In genomic region chr9:74975911-74976563, GRCm38 (mm10) we compare ENCODE assay signal across 8 mouse cellular contexts. TPM values are rescaled to one million over a fixed set of nuclear protein-coding genes. Genes with fewer than 3 reads are reported as not detected.
A peak's percentile ranks its signal among the peaks of the same experiment; 100 is the strongest.
DNase-seq lines count a peak whose midpoint lies in the region; ATAC-seq lines count a peak whose summit lies in the region.

No protein-coding gene starts in this region.

- peak overlapping the region; percentile 55 for H3K9ac ChIP-seq in hindbrain, embryonic 15.5 days

- no peaks in the 10 kb centered on the region for H3K9me3 ChIP-seq in hindbrain, embryonic 15.5 days

- WGBS in hindbrain, embryonic 15.5 days = under 1% methylated on average over 23 of the region's 23 CpGs

- peak overlapping the region; percentile 94 for H3K27ac ChIP-seq in hindbrain, embryonic 15.5 days (replicated peaks)

- H3K4me3 ChIP-seq in hindbrain, embryonic 15.5 days = peak overlapping the region; percentile 51

- no peaks in the 10 kb centered on the region for H3K36me3 ChIP-seq in hindbrain, embryonic 15.5 days

- no peaks in the 10 kb centered on the region for H3K27me3 ChIP-seq in hindbrain, embryonic 15.5 days

- ATAC-seq in hindbrain, embryonic 15.5 days (ENCODE audit: low FRiP score, low read depth) = peak; percentile 98

- peaks cover 54% of the 10 kb centered on the region for H3K4me1 ChIP-seq in hindbrain, embryonic 15.5 days (replicated peaks)

- peak overlapping the region; percentile 57 for H3K4me2 ChIP-seq in hindbrain, embryonic 15.5 days

- peak; percentile 87 for DNase-seq in R1 (ENCODE audit: low read depth, low spot score)
- DNase-seq in cerebellum, postnatal 14 days = peak; percentile 89 to 90
- peak; percentile 91 for DNase-seq in gastrocnemius, adult 18-20 months (ENCODE audit: low spot score)
- peak; percentile 89 to 93 for DNase-seq in layer of hippocampus, postnatal 36 days
- peak; percentile 94 for DNase-seq in lung, postnatal 25 days (ENCODE audit: low spot score)
- peak; percentile 57 for DNase-seq in retina, adult 2 months (ENCODE audit: low read depth, low spot score)
- DNase-seq in thymus, postnatal 25 days = peak; percentile 87

RNA-seq across cellular contexts. Expression of gene Fam214a, which starts 23.4 kb away (rescaled TPM):
- 10 to 100 TPM; 24.5 to 30.3 TPM for total RNA-seq in gastrocnemius, adult 18-20 months (2021)
- polyA plus RNA-seq in hindbrain, embryonic 15.5 days (2015; fragmentation: Nextera tagmentation; extraction: Ambion mirVana) = 22.7 and 23.6 TPM in 2 replicates
- total RNA-seq in layer of hippocampus, postnatal 36 days (2021) = 10 to 100 TPM; 42.2 to 47.4 TPM

Comparison
In these comparisons a context has a peak if more than half of its experiments do, and no peak if none do; other contexts are left out.
1. Peak in every context shown above with its lines: DNase-seq, ATAC-seq, H3K4me3 ChIP-seq and H3K27ac ChIP-seq.